Mouse (Mus musculus) gastrocnemius, postnatal 4 days (tissue): ENCODE measurements around the gene Krtap16-1. TPM values are rescaled to one million over a fixed set of nuclear protein-coding genes. Genes with fewer than 3 reads are reported as not detected.

ENCODE experiments used
- DNase-seq, 2 experiments: peaks; one replicate each; pipeline ENCODE4 v3.0.0; 2021 to 2022; ENCODE audit warnings: low spot score in 2 of 2, mixed read lengths in 2 of 2
- total RNA-seq, 2 experiments: library from RNA; stranded (reverse); gene quantifications; 2 replicates each; pipeline ENCODE4 v1.2.3; 2021

The Krtap16-1 gene
- total RNA-seq, 2 experiments from 2014 or later, result not detected

DNA sequence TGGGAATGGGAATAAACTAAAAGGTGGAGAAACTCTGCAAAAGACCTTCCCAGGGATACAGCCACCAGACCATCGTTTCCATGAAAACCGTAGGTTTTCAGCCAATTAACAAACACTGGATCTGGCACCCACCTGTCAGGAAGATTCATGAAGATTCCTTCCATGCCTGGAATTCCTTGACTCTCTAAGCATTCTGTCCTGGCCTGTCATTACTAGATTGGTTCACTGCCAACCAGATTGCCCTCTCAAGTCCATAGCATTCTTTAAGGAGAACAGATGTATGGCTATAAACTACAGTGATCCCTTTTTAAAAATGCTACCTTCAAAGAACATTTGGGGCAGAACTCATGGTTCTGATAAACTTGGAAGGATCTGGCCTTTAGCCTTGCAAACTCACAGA is 20.4 kb downstream of the Krtap16-1 start:
- no peak for DNase-seq

GRCm38 (mm10) chr11:99964213-99964612 is 22.2 kb downstream of the Krtap16-1 start:
- no peak for DNase-seq

DNA sequence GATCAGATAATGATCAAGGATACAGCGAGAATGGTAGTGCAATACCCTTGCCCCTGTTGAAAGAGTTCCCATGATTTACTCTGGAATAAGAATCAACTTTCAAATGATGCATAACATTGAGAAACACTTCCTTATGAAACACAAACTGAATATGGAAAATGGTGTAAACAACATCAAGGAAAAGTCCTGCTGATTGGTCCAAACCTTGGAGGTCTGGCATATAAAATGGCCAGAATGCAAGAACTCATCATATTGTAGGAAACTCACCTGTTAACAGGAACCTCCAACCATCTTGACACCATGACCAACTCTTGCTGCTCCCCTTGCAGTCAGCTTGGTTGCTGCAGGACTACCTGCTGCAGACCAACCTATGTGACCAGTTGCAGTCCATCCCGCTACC is 38.2 kb downstream of the Krtap16-1 start, which contains the start of gene Krtap9-5:
TSS of gene Krtap9-5 (plus strand) at position 301 of the 400 bp plus-strand sequence.
- DNase-seq, result no peak

- no peak for DNase-seq
These were observed 48.6 kb downstream of the Krtap16-1 start for GRCm38 (mm10) chr11:99937751-99938264.

DNA sequence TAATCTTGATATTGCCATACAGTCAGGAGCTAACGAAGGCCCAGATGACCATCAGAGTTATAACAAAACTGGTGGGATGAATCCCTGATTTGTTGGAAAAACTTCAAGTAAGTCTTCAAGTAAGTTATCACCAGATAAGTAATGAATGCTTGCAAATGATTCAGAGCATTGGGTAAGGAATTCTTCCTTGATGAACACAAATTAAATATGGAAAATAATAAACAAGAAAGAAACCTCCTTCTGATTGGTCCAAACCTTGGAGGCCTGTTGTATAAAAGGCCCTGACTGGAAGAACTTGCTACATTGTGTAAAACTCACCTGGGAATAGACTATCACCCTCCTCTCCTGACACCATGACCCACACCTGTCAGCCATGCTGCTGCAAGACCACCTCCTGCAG is 50.4 kb downstream of the Krtap16-1 start, which contains the start of gene Krtap31-2:
TSS of gene Krtap31-2 (plus strand) at position 301 of the 400 bp plus-strand sequence.
- no peak for DNase-seq

Other genes starting within 250 kb of the Krtap16-1 start
- gene Gm11595, start 213.7 kb downstream of the Krtap16-1 start, total RNA-seq, result not detected
- gene Krtap4-8, start 205.9 kb downstream of the Krtap16-1 start, total RNA-seq, result not detected
- gene Krtap4-9, start 201.4 kb downstream of the Krtap16-1 start, total RNA-seq, result not detected
- gene Gm11596, start 193.1 kb downstream of the Krtap16-1 start, total RNA-seq, result not detected
- not detected for gene Gm11569, start 187.7 kb downstream of the Krtap16-1 start, total RNA-seq
- not detected for gene Gm11554, start 182.2 kb downstream of the Krtap16-1 start, total RNA-seq
- not detected for gene Krtap4-13, start 176.7 kb downstream of the Krtap16-1 start, total RNA-seq
- gene Gm11564, start 170.9 kb downstream of the Krtap16-1 start, total RNA-seq, result not detected
- not detected for gene 2300003K06Rik, start 148.5 kb downstream of the Krtap16-1 start, total RNA-seq
- not detected for gene Krtap4-16, start 135.0 kb downstream of the Krtap16-1 start, total RNA-seq
- gene Gm11568, start 128.7 kb downstream of the Krtap16-1 start, total RNA-seq, result not detected
- gene Gm11559, start 122.1 kb downstream of the Krtap16-1 start, total RNA-seq, result not detected
- gene Krtap9-1, start 113.2 kb downstream of the Krtap16-1 start, total RNA-seq, result not detected
- gene Gm11567, start 107.4 kb downstream of the Krtap16-1 start, total RNA-seq, result not detected
- not detected for gene Krtap31-1, start 78.7 kb downstream of the Krtap16-1 start, total RNA-seq
- gene Gm11565, start 71.8 kb downstream of the Krtap16-1 start, total RNA-seq, result not detected
- gene Krtap31-2, start 50.3 kb downstream of the Krtap16-1 start, total RNA-seq, result not detected
- gene Krtap9-5, start 38.1 kb downstream of the Krtap16-1 start, total RNA-seq, result not detected
- gene Krtap29-1, start 7.5 kb downstream of the Krtap16-1 start, total RNA-seq, result not detected
- gene Krtap17-1, start 7.4 kb upstream of the Krtap16-1 start, total RNA-seq, result not detected
- not detected for gene Krt33a, start 29.6 kb upstream of the Krtap16-1 start, total RNA-seq
- under 1 TPM in 1 of 2 experiments, not detected in 1; 0.22 TPM for gene Krt33b, start 43.3 kb upstream of the Krtap16-1 start, total RNA-seq
- gene Krt34, start 55.0 kb upstream of the Krtap16-1 start, total RNA-seq, result not detected
- not detected for gene Krt31, start 64.0 kb upstream of the Krtap16-1 start, total RNA-seq
- gene Krt32, start 101.6 kb upstream of the Krtap16-1 start, total RNA-seq, result not detected
- under 1 TPM; 0.15 to 0.31 TPM for gene Krt35, start 109.6 kb upstream of the Krtap16-1 start, total RNA-seq
- gene Krt36, start 119.0 kb upstream of the Krtap16-1 start, total RNA-seq, result not detected
- not detected for gene Krt13, start 135.0 kb upstream of the Krtap16-1 start, total RNA-seq
- 1 to 10 TPM in 1 of 2 experiments, under 1 TPM in 1; 0.27 to 1.1 TPM for gene Krt15, start 149.3 kb upstream of the Krtap16-1 start, total RNA-seq
- gene Krt19, start 162.1 kb upstream of the Krtap16-1 start, total RNA-seq, result 1 to 10 TPM in 1 of 2 experiments, under 1 TPM in 1; 0.71 to 1.3 TPM
- gene Krt9, start 206.6 kb upstream of the Krtap16-1 start, total RNA-seq, result under 1 TPM in 1 of 2 experiments, not detected in 1; 0.15 TPM
- gene Krt14, start 221.0 kb upstream of the Krtap16-1 start, total RNA-seq, result 1 to 10 TPM in 1 of 2 experiments, under 1 TPM in 1; 0.15 to 1.8 TPM